Mouse (Mus musculus): ENCODE results near the gene Marcksl1.

DNA sequence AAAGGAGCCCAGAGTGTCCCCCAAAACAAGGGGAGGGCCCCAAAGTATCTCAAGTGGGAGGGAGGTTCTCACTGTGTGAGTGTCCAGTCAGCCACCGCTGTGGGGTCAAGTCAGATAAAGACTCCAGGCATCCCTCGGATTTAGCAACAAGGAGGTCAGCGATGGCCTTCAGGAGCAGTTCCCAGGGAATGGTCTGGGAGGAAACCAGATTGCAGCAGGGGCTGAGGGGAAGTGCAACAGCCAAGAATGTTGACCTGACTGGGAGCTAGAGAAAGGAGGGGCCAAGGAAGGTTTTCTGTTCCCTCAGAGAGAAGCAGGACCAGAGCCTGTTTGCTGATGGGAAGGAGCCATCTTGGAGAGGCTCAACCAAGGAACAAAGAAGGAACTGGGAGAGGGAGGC is 14.4 kb upstream of the Marcksl1 start:
- TF ChIP-seq POLR2A (IDR thresholded peaks at IDR 0.05; ENCODE audit: borderline replicate concordance, extremely low read depth, low read depth, low read length) (no peak), CTCF (IDR thresholded peaks at IDR 0.05; ENCODE audit: insufficient read depth, low read length) (no peak)

Measured in lung, adult 2 months (tissue).